Mouse (Mus musculus): ENCODE results near the gene Fgfr2.

Gene Fgfr2

DNA sequence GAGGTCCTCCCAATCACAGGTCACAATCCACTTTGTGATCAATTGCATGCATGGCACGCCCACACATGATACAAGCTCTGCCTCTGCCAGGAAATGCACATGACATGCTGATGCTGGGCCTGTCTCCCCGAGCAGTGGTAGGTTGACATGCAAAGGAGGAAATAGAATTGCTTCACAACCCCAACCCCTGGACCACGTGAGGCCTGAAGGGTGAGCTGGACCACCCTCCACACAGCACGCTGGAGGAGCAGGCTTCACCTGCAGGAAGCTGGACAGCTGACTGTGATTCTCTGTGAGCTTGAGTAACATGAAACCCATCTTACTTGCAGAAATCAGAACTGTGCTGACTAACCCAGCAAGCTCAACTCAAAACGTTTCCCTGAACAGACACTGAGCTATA is 638.7 kb downstream of the Fgfr2 start:
- Histone ChIP-seq H3K4me3 (replicated peaks; ENCODE audit: low read length) (no peak overlapping the region), H3K4me1 (replicated peaks; ENCODE audit: low read depth, low read length) (peaks cover 13% of the 10 kb centered on the region), H3K9me3 (ENCODE audit: low read length) (no peaks in the 10 kb centered on the region), H3K36me3 (ENCODE audit: insufficient read depth, low read length) (no peaks in the 10 kb centered on the region), H3K27me3 (ENCODE audit: insufficient read depth, low read length) (peaks cover 30% of the 10 kb centered on the region)
- no peak for TF ChIP-seq NANOG (IDR thresholded peaks at IDR 0.05; ENCODE audit: borderline replicate concordance, low read length)
- no peak for TF ChIP-seq CTCF (conservative IDR thresholded peaks at IDR 0.05; ENCODE audit: low read length)
- no peak for TF ChIP-seq POU5F1 (IDR thresholded peaks at IDR 0.05; ENCODE audit: borderline replicate concordance, low read length)

DNA sequence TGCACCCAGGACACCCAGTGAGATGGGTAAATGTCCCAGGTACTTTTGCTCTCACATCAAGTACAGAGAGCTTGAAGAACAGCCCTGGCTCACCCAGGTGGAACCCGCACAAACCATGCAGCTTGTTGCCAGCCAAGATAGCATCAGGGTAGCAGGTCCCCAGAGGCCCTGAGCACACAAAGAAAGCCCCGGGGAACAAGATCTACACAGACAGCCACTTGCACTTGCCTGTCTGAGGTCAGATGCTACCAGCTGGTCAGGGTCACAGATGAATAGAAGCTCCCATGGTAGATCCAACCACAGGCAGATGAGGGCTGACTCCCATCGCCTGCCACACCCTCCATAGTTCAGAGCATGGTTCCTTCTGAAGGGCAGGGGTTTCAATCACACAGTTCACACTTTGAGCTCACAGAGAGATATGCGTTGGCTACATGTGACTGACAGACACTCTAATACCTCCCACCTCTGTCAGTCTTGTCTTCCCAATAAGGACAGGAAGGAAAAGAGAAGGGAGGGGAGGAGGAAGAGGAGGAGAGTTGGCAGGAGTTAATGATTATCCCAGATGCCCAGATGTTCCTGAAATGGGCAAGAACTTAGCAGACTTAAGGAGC is 642.3 kb downstream of the Fgfr2 start:
- Histone ChIP-seq H3K4me1 (replicated peaks; ENCODE audit: low read depth, low read length) (peaks cover 24% of the 10 kb centered on the region), H3K27me3 (ENCODE audit: insufficient read depth, low read length) (peaks cover 27% of the 10 kb centered on the region), H3K4me3 (replicated peaks; ENCODE audit: low read length) (no peak overlapping the region), H3K9me3 (ENCODE audit: low read length) (no peaks in the 10 kb centered on the region), H3K36me3 (ENCODE audit: insufficient read depth, low read length) (no peaks in the 10 kb centered on the region)
- no peak for TF ChIP-seq CTCF (conservative IDR thresholded peaks at IDR 0.05; ENCODE audit: low read length)

DNA sequence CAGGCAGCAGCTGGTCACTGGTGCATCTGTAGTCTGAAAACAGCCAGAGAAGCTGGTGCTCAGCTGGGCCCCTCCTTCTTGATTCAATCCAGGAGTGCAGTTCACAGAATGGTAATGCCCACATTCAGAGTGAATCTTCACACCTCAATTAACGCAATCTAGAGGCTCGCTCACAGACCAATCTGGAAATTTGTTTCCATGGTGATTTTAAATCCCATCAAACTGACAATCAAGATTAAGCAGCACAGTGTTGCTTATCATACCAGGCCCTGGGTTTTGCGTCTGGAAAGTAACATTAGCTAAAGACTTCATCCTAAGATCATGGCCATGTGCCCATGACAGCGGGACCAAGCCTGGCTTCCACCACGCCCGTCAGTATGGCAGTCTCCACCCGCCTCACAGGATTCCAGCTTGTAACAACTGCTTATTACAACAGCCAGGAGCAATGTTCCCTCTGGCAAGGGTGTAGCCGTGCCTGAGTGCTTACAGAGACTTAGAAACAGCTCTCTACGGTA is 644.8 kb downstream of the Fgfr2 start:
- Histone ChIP-seq H3K36me3 (ENCODE audit: insufficient read depth, low read length) (no peaks in the 10 kb centered on the region), H3K27me3 (ENCODE audit: insufficient read depth, low read length) (peaks cover 43% of the 10 kb centered on the region), H3K4me1 (replicated peaks; ENCODE audit: low read depth, low read length) (peaks cover 16% of the 10 kb centered on the region), H3K9me3 (ENCODE audit: low read length) (no peaks in the 10 kb centered on the region), H3K4me3 (replicated peaks; ENCODE audit: low read length) (no peak overlapping the region)
- no peak for TF ChIP-seq POU5F1 (IDR thresholded peaks at IDR 0.05; ENCODE audit: borderline replicate concordance, low read length)
- TF ChIP-seq NANOG (IDR thresholded peaks at IDR 0.05; ENCODE audit: borderline replicate concordance, low read length), result no peak
- no peak for TF ChIP-seq CTCF (conservative IDR thresholded peaks at IDR 0.05; ENCODE audit: low read length)

DNA sequence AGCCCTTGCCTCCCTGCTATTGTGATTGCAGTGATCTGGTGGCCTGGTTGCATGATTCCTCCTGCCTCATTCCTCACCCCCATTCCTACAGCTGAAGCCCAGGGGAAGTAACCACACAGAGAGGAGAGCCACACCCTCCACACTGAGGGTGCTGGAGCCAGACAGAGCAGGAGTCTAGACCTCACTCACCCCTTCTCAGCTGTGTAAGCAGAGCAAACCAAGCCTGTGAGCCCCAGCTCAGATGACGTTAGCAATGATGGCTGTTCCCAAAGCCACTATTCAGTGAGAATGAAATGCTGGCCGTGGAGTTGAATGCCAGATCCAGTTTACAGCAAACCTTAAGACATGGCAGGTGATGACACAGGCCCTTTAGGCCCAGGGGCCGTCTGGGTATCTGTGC is 645.4 kb downstream of the Fgfr2 start:
- Histone ChIP-seq H3K36me3 (ENCODE audit: insufficient read depth, low read length) (no peaks in the 10 kb centered on the region), H3K4me1 (replicated peaks; ENCODE audit: low read depth, low read length) (peaks cover 16% of the 10 kb centered on the region), H3K27me3 (ENCODE audit: insufficient read depth, low read length) (peaks cover 43% of the 10 kb centered on the region), H3K4me3 (replicated peaks; ENCODE audit: low read length) (no peak overlapping the region), H3K9me3 (ENCODE audit: low read length) (no peaks in the 10 kb centered on the region)
- TF ChIP-seq POU5F1 (IDR thresholded peaks at IDR 0.05; ENCODE audit: borderline replicate concordance, low read length) (no peak), NANOG (IDR thresholded peaks at IDR 0.05; ENCODE audit: borderline replicate concordance, low read length) (no peak), CTCF (conservative IDR thresholded peaks at IDR 0.05; ENCODE audit: low read length) (no peak)

DNA sequence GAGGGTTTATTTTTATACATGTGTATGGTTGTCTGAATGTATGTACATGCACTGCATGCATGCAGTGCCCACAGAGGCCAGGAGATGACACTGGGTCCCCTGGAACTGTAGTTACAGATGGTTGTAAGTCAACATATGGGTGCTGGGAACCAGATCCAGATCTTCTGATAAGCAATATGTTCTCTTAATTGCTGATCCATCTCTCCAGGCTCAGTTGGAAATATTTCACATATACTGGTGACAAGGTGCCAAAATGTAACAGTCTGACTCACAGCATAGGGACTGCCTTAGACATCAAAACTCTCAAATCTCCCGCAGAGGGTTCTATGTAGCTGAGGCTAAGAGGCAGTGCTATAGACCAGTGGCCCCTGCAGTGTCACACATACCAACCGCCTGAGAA is 646.7 kb downstream of the Fgfr2 start:
- Histone ChIP-seq H3K36me3 (ENCODE audit: insufficient read depth, low read length) (no peaks in the 10 kb centered on the region), H3K27me3 (ENCODE audit: insufficient read depth, low read length) (peaks cover 39% of the 10 kb centered on the region), H3K4me3 (replicated peaks; ENCODE audit: low read length) (no peak overlapping the region), H3K4me1 (replicated peaks; ENCODE audit: low read depth, low read length) (peaks cover 16% of the 10 kb centered on the region), H3K9me3 (ENCODE audit: low read length) (no peaks in the 10 kb centered on the region)
- TF ChIP-seq POU5F1 (IDR thresholded peaks at IDR 0.05; ENCODE audit: borderline replicate concordance, low read length), result no peak
- no peak for TF ChIP-seq CTCF (conservative IDR thresholded peaks at IDR 0.05; ENCODE audit: low read length)
- no peak for TF ChIP-seq NANOG (IDR thresholded peaks at IDR 0.05; ENCODE audit: borderline replicate concordance, low read length)

DNA sequence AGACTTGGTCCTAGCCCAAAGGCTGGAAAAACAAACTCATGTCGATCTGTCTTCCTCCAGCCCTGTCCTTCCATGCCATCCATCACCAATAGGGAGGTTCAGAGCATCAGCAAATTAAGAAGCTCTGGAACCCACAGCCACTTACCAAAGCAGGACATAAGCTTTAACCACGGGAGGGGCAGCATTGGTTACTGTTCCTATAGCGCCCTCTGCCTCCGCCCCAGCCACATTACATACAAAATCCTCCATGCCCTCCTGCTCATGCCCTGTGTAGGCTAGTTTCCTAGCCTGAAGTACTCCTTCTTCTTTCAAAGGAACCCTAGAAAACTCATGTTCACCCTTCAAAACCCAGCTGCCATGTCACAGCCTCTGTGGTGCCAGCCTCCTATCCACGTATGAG is 648.1 kb downstream of the Fgfr2 start:
- H3K9me3 ChIP-seq (ENCODE audit: low read length), result no peaks in the 10 kb centered on the region
- peaks cover 29% of the 10 kb centered on the region for H3K27me3 ChIP-seq (ENCODE audit: insufficient read depth, low read length)
- peaks cover 12% of the 10 kb centered on the region for H3K4me1 ChIP-seq (replicated peaks; ENCODE audit: low read depth, low read length)
- H3K36me3 ChIP-seq (ENCODE audit: insufficient read depth, low read length), result no peaks in the 10 kb centered on the region
- TF ChIP-seq POU5F1 (IDR thresholded peaks at IDR 0.05; ENCODE audit: borderline replicate concordance, low read length) (no peak), NANOG (IDR thresholded peaks at IDR 0.05; ENCODE audit: borderline replicate concordance, low read length) (no peak), CTCF (conservative IDR thresholded peaks at IDR 0.05; ENCODE audit: low read length) (peak; percentile 50)
- no peak overlapping the region for H3K4me3 ChIP-seq (replicated peaks; ENCODE audit: low read length)

- Histone ChIP-seq H3K27me3 (ENCODE audit: insufficient read depth, low read length) (peaks cover 21% of the 10 kb centered on the region; the same call in 1 of the 2 replicates), H3K9me3 (ENCODE audit: low read length) (no peaks in the 10 kb centered on the region), H3K4me3 (replicated peaks; ENCODE audit: low read length) (no peak overlapping the region), H3K36me3 (ENCODE audit: insufficient read depth, low read length) (no peaks in the 10 kb centered on the region), H3K4me1 (replicated peaks; ENCODE audit: low read depth, low read length) (no peaks in the 10 kb centered on the region)
- TF ChIP-seq POU5F1 (IDR thresholded peaks at IDR 0.05; ENCODE audit: borderline replicate concordance, low read length) (no peak), CTCF (conservative IDR thresholded peaks at IDR 0.05; ENCODE audit: low read length) (peak; percentile 35)
Observed at GRCm38 (mm10) chr7:132471327-132471726, 651.8 kb downstream of the Fgfr2 start.

GRCm38 (mm10) chr7:132468391-132468790 is 654.8 kb downstream of the Fgfr2 start:
- Histone ChIP-seq H3K36me3 (ENCODE audit: insufficient read depth, low read length) (no peaks in the 10 kb centered on the region), H3K27me3 (ENCODE audit: insufficient read depth, low read length) (peaks cover 14% of the 10 kb centered on the region; the same call in 1 of the 2 replicates), H3K4me1 (replicated peaks; ENCODE audit: low read depth, low read length) (no peaks in the 10 kb centered on the region), H3K9me3 (ENCODE audit: low read length) (no peaks in the 10 kb centered on the region), H3K4me3 (replicated peaks; ENCODE audit: low read length) (no peak overlapping the region)
- no peak for TF ChIP-seq POU5F1 (IDR thresholded peaks at IDR 0.05; ENCODE audit: borderline replicate concordance, low read length)

DNA sequence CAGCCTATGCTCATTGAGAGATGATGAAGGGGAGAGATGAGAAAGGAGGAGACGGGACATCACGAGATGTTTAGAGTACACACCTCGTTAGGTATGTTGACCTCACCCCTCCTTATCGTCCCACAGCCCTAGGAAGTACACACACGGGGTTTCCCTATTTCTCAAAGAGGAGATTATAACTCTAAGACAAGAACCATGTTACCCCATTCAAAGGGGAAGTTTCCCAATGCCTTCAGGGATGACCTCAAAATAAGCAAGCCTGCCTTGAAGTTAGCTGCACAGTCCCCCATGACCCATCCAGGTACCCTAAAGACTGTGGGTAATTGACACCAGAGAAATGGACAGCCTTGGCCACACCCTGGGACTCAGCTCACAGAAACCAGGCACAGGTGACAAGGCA is 657.3 kb downstream of the Fgfr2 start:
- no peaks in the 10 kb centered on the region for H3K36me3 ChIP-seq (ENCODE audit: insufficient read depth, low read length)
- no peak for TF ChIP-seq CTCF (conservative IDR thresholded peaks at IDR 0.05; ENCODE audit: low read length)
- no peak for TF ChIP-seq NANOG (IDR thresholded peaks at IDR 0.05; ENCODE audit: borderline replicate concordance, low read length)
- TF ChIP-seq POU5F1 (IDR thresholded peaks at IDR 0.05; ENCODE audit: borderline replicate concordance, low read length), result no peak
- H3K9me3 ChIP-seq (ENCODE audit: low read length), result no peaks in the 10 kb centered on the region
- peaks cover 17% of the 10 kb centered on the region; the same call in 1 of the 2 replicates for H3K27me3 ChIP-seq (ENCODE audit: insufficient read depth, low read length)
- no peak overlapping the region for H3K4me3 ChIP-seq (replicated peaks; ENCODE audit: low read length)
- no peaks in the 10 kb centered on the region for H3K4me1 ChIP-seq (replicated peaks; ENCODE audit: low read depth, low read length)

Data from E14TG2a.4 (cell line).